Mouse (Mus musculus) midbrain, postnatal 0 days (tissue): ENCODE data around the gene Tiam1. TPM values are rescaled to one million over a fixed set of nuclear protein-coding genes. Genes with fewer than 3 reads are reported as not detected.

Source experiments
- ATAC-seq: fragments of 200-750 bp; cut with Nextera tagmentation; 2 replicates; pipeline ENCODE4 v1.8.0; 2017; ENCODE audit warnings: moderate number of reproducible peaks, mild to moderate bottlenecking, moderate TSS enrichment, moderate library complexity; ENCODE audit not compliant: low FRiP score
- DNase-seq: peaks from one replicate; pipeline ENCODE4 v3.0.0-alpha.2; 2015; ENCODE audit warnings: low spot score
- H3K27ac ChIP-seq: fragments of 300-500 bp; sonication (generic); 2 replicates; pipeline ENCODE4 v1.5.1; 2014; ENCODE audit warnings: low read depth, mild to moderate bottlenecking, low read length, mixed read lengths
- H3K27me3 ChIP-seq: fragments of 300-500 bp; sonication (generic); 2 replicates; pipeline ENCODE4 v1.6.1; 2014; ENCODE audit warnings: low read length, control low read depth, mixed read lengths; ENCODE audit not compliant: insufficient read depth
- H3K36me3 ChIP-seq: fragments of 300-500 bp; sonication (generic); 2 replicates; pipeline ENCODE4 v1.6.1; 2014; ENCODE audit warnings: low read length, control low read depth, mixed read lengths; ENCODE audit not compliant: insufficient read depth
- H3K4me1 ChIP-seq: fragments of 300-500 bp; sonication (generic); 2 replicates; pipeline ENCODE4 v1.6.1; 2014; ENCODE audit warnings: mild to moderate bottlenecking, control low read depth, antibody characterized with exemption, low read length, mixed read lengths; ENCODE audit not compliant: insufficient read depth
- H3K4me2 ChIP-seq: fragments of 300-500 bp; sonication (generic); 2 replicates; pipeline ENCODE4 v1.6.1; 2014; ENCODE audit warnings: low read depth, mild to moderate bottlenecking, low read length, mixed read lengths; ENCODE audit not compliant: poor library complexity, severe bottlenecking
- H3K4me3 ChIP-seq: fragments of 300-500 bp; sonication (generic); 2 replicates; pipeline ENCODE4 v1.5.1; 2014; ENCODE audit warnings: low read depth, mild to moderate bottlenecking, low read length, moderate library complexity
- H3K9ac ChIP-seq: fragments of 300-500 bp; sonication (generic); replicated peaks from 2 replicates; pipeline ENCODE4 v1.6.1; 2014; ENCODE audit warnings: mild to moderate bottlenecking, low read length, moderate library complexity, mixed read lengths; ENCODE audit not compliant: poor library complexity, severe bottlenecking
- H3K9me3 ChIP-seq: fragments of 300-500 bp; sonication (generic); 2 replicates; pipeline ENCODE4 v1.6.1; 2016; ENCODE audit warnings: low read length, control low read depth
- CTCF ChIP-seq: IDR thresholded peaks from 2 replicates; pipeline ENCODE4 v1.5.1; 2016; ENCODE audit warnings: antibody characterized with exemption, mild to moderate bottlenecking
- WGBS: fragments of 180-500 bp; shearing (Covaris S2); extraction: QIAGEN DNeasy Blood & Tissue Kit; methylation state at CpG from one replicate; pipeline ENCODE4 v1.1.7; 2014; 5-methylcytosine and 5-hydroxymethylcytosine counted together
- polyA plus RNA-seq: library from polyadenylated mRNA; unstranded; fragments of >200 nt; fragmentation: Nextera tagmentation; extraction: Ambion mirVana; gene quantifications from 2 replicates; pipeline ENCODE4 v1.2.1, GENCODE M21; 2015
- total RNA-seq: library from RNA; depleted of rRNA; stranded (reverse); fragments of >200 nt; gene quantifications from 2 replicates; pipeline ENCODE4 v1.2.3, GENCODE M21; 2014

The Tiam1 gene
- total and polyA plus RNA-seq, 2 experiments from 2014 or later: 17.6 to 26.9 TPM

DNA sequence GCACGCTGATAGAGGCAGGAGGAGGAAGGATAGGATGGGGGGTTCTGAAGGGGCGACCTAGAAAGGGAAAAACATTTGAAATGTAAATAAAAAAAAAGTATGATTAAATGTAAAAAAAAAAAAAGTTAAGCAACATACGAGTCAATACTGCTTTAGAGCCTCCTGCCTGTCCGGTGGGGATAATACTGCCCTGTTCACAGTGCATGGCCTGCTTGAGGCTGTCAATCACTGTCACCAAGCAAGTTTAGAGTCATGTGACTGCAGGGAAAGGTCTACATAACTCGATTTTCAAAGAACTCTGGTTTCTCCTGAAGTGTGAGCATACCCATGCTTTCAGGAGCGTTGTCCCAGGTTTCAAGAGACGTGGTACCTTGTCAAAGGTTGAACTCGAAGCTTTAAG lies 15.2 kb downstream of the Tiam1 start:
- H3K4me3 ChIP-seq: no peak overlapping the region
- no peak overlapping the region for H3K4me2 ChIP-seq
- 0 out of 2 replicates have a peak, but pooled peaks cover 2% of the 10 kb centered on the region for H3K4me1 ChIP-seq
- H3K9ac ChIP-seq: no peak overlapping the region
- no peak for TF ChIP-seq CTCF
- ATAC-seq (no peak), DNase-seq (no peak)
- WGBS: 48% methylated on average over 8 of the region's 8 CpGs
- no peaks in the 10 kb centered on the region for H3K9me3 ChIP-seq
- H3K27me3 ChIP-seq: no peaks in the 10 kb centered on the region
- H3K36me3 ChIP-seq: no peaks in the 10 kb centered on the region
- H3K27ac ChIP-seq: no peak overlapping the region

DNA sequence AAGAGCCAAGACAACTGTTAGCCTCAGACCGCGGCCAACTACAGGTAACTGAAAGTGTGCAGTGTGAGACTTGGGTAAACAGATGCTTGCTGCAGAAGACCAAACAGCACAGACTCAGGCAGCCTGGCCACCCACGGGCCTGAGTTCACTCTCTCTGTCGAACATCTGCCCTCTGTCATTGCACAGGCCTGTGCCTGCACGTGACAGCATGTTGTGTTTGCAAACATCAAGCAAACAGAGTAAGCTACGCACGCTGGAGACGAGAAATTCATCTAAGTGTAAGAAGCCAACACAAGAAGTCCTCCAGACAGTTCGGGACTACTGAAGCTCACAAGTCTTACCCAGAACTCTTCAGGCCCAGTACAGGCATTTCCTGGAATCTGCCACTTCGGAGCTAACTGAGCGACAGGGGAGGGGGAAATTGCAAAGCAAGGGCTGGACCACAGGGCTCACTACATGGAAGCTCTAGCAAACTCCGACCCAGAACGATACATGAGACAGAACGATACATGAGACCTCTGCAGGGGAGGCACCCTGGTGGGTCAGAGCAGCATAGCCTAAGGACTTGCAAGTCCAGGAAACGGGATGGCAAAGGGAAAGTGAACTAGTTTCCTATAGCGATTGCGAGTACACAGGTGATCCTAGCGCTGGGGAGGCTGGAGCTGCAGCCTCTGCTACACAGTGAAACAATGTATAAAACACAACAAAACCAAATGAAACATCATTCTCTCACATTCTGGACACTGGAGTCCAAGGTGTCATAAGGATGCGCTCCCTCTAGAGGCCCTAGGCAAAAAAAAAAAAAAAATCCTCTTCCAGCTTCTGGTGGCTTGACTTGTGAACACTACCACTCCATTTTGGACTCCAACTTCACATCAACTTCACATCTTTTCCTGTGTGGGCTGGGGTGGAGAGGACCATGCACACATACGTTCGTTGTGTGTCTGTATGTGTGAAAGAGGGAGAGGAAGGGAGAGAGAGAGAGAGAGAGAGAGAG lies 18.0 kb downstream of the Tiam1 start:
- WGBS: 78% methylated on average over 21 of the region's 21 CpGs
- no peak for ATAC-seq

DNA sequence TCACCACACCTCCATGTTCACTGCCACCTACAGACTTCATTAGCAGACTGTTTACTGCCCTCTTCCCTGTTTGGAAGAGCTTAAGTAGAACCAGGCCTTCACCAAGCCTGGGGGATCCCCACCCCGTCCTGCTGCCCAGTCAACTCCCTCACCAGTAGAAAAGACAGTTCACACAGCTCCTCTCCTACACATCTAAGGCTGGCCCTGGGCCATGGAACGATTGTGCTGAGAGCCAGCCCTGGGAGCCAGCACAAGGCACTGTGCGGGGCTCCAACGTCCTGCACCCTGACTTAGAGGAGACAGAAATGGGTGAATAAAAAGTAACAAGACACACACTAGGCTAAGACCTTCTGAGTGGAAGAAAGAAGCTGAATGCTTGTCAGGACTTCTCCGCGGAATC lies 20.5 kb downstream of the Tiam1 start:
- Histone ChIP-seq H3K27me3 (no peaks in the 10 kb centered on the region), H3K4me1 (no peaks in the 10 kb centered on the region), H3K9me3 (no peaks in the 10 kb centered on the region), H3K4me2 (no peak overlapping the region), H3K4me3 (no peak overlapping the region), H3K27ac (no peak overlapping the region), H3K36me3 (no peaks in the 10 kb centered on the region), H3K9ac (no peak overlapping the region)
- DNase-seq: no peak
- TF ChIP-seq CTCF: no peak
- ATAC-seq: no peak
- 86% methylated on average over 6 of the region's 6 CpGs for WGBS

More for the DNA sequence above, 18.0 kb downstream of the Tiam1 start:
- H3K4me3 ChIP-seq: no peak overlapping the region
- no peak overlapping the region for H3K27ac ChIP-seq
- H3K4me2 ChIP-seq: no peak overlapping the region
- no peaks in the 10 kb centered on the region for H3K27me3 ChIP-seq
- H3K9me3 ChIP-seq: no peaks in the 10 kb centered on the region
- H3K36me3 ChIP-seq: no peaks in the 10 kb centered on the region
- no peak for TF ChIP-seq CTCF
- no peak overlapping the region for H3K9ac ChIP-seq
- no peak for DNase-seq
- 0 out of 2 replicates have a peak, but pooled peaks cover 2% of the 10 kb centered on the region for H3K4me1 ChIP-seq

DNA sequence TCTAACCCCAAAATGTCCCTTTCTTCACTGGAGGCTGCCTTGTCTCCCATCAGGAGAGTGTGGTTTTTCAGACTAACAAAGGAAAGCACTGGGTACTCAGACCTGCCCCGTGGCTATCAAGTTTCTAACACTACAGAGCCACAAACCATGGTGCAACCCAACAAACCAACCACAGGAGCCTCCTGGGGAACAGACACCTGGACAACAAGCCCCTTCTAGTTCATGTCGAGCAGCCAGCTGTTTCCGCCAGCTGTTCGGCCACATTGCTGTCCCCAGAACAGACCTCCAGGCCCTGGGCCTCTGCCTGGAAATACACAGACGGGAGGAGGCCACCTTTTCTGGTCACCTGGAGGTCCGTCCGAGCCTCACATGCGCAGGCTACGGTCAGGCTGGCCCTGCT lies 21.1 kb downstream of the Tiam1 start:
- no peaks in the 10 kb centered on the region for H3K36me3 ChIP-seq
- no peak for TF ChIP-seq CTCF
- H3K4me2 ChIP-seq: no peak overlapping the region
- no peak overlapping the region for H3K4me3 ChIP-seq
- no peaks in the 10 kb centered on the region for H3K4me1 ChIP-seq
- H3K27me3 ChIP-seq: no peaks in the 10 kb centered on the region
- no peak overlapping the region for H3K27ac ChIP-seq
- DNase-seq: no peak
- no peak for ATAC-seq
- no peaks in the 10 kb centered on the region for H3K9me3 ChIP-seq
- H3K9ac ChIP-seq: no peak overlapping the region
- 93% methylated on average over 9 of the region's 9 CpGs for WGBS

DNA sequence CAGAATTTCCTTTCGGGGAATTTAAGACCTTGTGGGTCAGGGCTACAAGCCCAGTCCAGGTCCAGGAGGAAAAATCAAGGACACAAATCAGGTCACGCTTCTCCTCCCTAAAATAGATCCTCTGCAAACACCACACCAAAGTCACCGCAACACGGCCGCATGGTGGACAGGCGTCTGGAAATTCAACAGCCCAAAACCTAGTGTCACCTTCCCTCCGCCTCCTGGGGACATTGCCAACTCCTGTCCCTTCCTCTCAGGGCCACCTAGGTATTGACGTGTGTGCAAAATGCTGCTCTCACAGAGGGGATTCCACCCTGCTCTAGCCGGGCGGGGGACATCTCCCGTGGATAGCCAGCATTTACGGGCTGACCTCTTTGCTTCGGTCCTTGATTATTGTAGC lies 21.8 kb downstream of the Tiam1 start:
- ATAC-seq (no peak), DNase-seq (no peak)
- WGBS: 92% methylated on average over 13 of the region's 13 CpGs
- Histone ChIP-seq H3K9ac (no peak overlapping the region), H3K27ac (no peak overlapping the region), H3K36me3 (no peaks in the 10 kb centered on the region), H3K4me2 (no peak overlapping the region), H3K4me1 (no peaks in the 10 kb centered on the region), H3K9me3 (no peaks in the 10 kb centered on the region), H3K4me3 (no peak overlapping the region), H3K27me3 (no peaks in the 10 kb centered on the region)
- TF ChIP-seq CTCF: no peak

DNA sequence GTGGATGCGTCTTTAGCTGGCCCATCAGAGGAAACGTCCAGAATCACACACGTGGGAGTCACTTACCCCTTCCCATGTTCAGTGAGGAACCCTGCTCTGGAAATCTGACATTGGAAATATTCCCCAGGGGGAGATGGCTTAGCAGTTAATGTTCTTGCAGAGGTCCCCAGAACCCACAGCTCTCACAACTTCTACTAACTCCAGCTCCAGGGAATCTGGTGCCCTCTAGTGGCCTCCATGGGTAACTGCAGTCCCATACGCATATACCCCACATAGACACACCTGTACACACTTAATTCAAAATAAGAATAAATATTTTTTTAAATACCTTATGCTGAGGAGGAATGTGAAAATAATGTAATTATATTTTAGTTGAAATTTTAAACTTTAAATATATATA lies 23.6 kb downstream of the Tiam1 start:
- Histone ChIP-seq H3K27ac (no peak overlapping the region), H3K4me1 (no peaks in the 10 kb centered on the region), H3K36me3 (no peaks in the 10 kb centered on the region), H3K9ac (no peak overlapping the region), H3K27me3 (no peaks in the 10 kb centered on the region), H3K4me3 (no peak overlapping the region), H3K4me2 (no peak overlapping the region), H3K9me3 (no peaks in the 10 kb centered on the region)
- TF ChIP-seq CTCF: peak; percentile 64
- ATAC-seq (no peak), DNase-seq (no peak)
- WGBS: 96% methylated on average over 4 of the region's 4 CpGs
